Mouse (Mus musculus) ES-Bruce4 (cell line): ENCODE results near the gene S100pbp. TPM values are rescaled to one million over a fixed set of nuclear protein-coding genes. Genes with fewer than 3 reads are reported as not detected.

Source experiments
- H3K27ac ChIP-seq: 2 replicates; pipeline ENCODE4 v1.5.1; 2012; ENCODE audit warnings: low read length, inconsistent platforms; ENCODE audit not compliant: insufficient read depth
- H3K27me3 ChIP-seq: 2 replicates; pipeline ENCODE4 v1.6.1; 2012; ENCODE audit warnings: mild to moderate bottlenecking, low read length, inconsistent platforms; ENCODE audit not compliant: control insufficient read depth, poor library complexity, insufficient read depth, severe bottlenecking
- H3K36me3 ChIP-seq: 2 replicates; pipeline ENCODE4 v1.6.1; 2012; ENCODE audit warnings: inconsistent platforms, mild to moderate bottlenecking, low read length, moderate library complexity; ENCODE audit not compliant: control insufficient read depth, poor library complexity, insufficient read depth, severe bottlenecking
- H3K4me1 ChIP-seq: one replicate; pipeline ENCODE4 v1.8.1; 2011; ENCODE audit warnings: low read length; ENCODE audit not compliant: control insufficient read depth, insufficient read depth
- H3K4me3 ChIP-seq: 2 replicates; pipeline ENCODE4 v1.5.1; 2011; ENCODE audit warnings: low read depth, mild to moderate bottlenecking, low read length
- H3K9ac ChIP-seq: 2 replicates; pipeline ENCODE4 v1.6.1; 2012; ENCODE audit warnings: low read depth, mild to moderate bottlenecking, inconsistent platforms; ENCODE audit not compliant: poor library complexity, severe bottlenecking
- H3K9me3 ChIP-seq: replicated peaks from 2 replicates; pipeline ENCODE4 v1.6.1; 2012; ENCODE audit warnings: mild to moderate bottlenecking, low read length, inconsistent platforms; ENCODE audit not compliant: control insufficient read depth, poor library complexity, insufficient read depth, severe bottlenecking
- CTCF ChIP-seq: IDR thresholded peaks from one replicate; pipeline ENCODE4 v1.8.1; 2011; ENCODE audit warnings: low read depth, low read length
- EP300 ChIP-seq: IDR thresholded peaks from 2 replicates; pipeline ENCODE4 v1.6.1; 2011; ENCODE audit warnings: low read depth, low read length; ENCODE audit not compliant: insufficient read depth
- POLR2A ChIP-seq: IDR thresholded peaks from one replicate; pipeline ENCODE4 v1.8.1; 2011; ENCODE audit warnings: low read length; ENCODE audit not compliant: insufficient read depth
- polyA plus RNA-seq: library from polyadenylated mRNA; stranded (reverse); fragments of >200 nt; gene quantifications from 2 replicates; pipeline ENCODE4 v1.2.4, GENCODE M21; 2011; ENCODE audit warnings: low read depth; ENCODE audit not compliant: missing spikeins, insufficient read depth, insufficient read length

S100pbp gene
- polyA plus RNA-seq, 1 experiment: 83.5 TPM

DNA sequence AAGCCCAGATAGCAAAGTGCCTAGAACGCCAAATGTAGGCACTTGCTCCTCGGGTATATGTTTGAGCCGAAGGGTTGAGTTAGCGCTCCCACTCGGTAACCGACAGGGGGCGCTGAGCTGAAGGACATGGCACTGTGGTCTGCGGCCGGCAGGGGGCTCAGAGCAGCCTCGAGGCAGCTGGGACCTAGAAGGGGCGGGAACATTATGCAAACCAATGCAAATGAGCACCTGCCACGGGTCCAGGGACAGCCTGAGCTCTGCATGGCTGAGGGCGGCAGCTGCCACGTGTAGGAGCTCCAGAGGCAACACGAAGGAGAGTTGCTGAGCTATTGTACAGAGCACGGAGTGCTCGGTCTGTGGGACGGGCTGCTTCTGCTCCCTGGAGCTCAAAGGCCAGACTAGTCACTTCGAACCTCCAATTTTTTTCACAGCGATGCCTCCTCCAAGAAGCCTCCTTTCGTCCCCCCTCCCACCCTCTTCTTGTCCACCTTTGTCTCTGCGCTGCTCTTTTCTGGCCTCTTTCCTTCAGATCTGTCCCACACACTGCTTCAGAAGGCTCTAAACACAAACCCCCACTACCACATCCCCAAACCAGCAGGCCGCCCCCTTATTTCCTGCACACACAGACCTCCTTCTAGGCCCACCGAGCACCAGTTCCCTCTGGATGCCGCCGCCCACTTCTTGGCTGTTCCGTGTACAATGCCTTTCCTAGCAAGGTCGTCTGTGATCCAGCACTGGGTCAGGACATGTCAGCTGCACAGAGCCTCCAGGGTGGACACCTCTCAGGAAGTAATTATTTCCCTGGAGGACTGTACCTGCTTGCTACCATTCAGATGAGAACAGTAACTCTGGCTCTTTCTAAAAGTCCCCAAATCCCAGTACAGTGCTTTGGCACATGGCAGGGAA, 76.2 kb downstream of the S100pbp start:
- H3K4me3 ChIP-seq: no peak overlapping the region
- H3K27me3 ChIP-seq: no peaks in the 10 kb centered on the region
- no peak overlapping the region for H3K27ac ChIP-seq
- H3K9ac ChIP-seq: no peak overlapping the region
- TF ChIP-seq POLR2A (peak; percentile 23), EP300 (peak; percentile 64; the same call in 1 of the 2 replicates), CTCF (peak; percentile 100)
- no peaks in the 10 kb centered on the region for H3K9me3 ChIP-seq
- no peaks in the 10 kb centered on the region for H3K36me3 ChIP-seq
- peaks cover 2% of the 10 kb centered on the region for H3K4me1 ChIP-seq

- Histone ChIP-seq H3K36me3 (no peaks in the 10 kb centered on the region), H3K27ac (no peak overlapping the region), H3K9me3 (no peaks in the 10 kb centered on the region), H3K9ac (no peak overlapping the region), H3K27me3 (no peaks in the 10 kb centered on the region), H3K4me1 (peaks cover 2% of the 10 kb centered on the region), H3K4me3 (no peak overlapping the region)
- no peak for TF ChIP-seq POLR2A
- TF ChIP-seq CTCF: no peak
- no peak for TF ChIP-seq EP300
Observed at GRCm38 (mm10) chr4:129112231-129112630, 77.3 kb downstream of the S100pbp start.

GRCm38 (mm10) chr4:129111350-129111749, 78.2 kb downstream of the S100pbp start:
- peak; percentile 74 for TF ChIP-seq CTCF
- TF ChIP-seq POLR2A: no peak
- TF ChIP-seq EP300: no peak
- Histone ChIP-seq H3K9me3 (no peaks in the 10 kb centered on the region), H3K27me3 (no peaks in the 10 kb centered on the region), H3K27ac (no peak overlapping the region), H3K9ac (no peak overlapping the region), H3K4me3 (no peak overlapping the region), H3K4me1 (peaks cover 4% of the 10 kb centered on the region), H3K36me3 (no peaks in the 10 kb centered on the region)

DNA sequence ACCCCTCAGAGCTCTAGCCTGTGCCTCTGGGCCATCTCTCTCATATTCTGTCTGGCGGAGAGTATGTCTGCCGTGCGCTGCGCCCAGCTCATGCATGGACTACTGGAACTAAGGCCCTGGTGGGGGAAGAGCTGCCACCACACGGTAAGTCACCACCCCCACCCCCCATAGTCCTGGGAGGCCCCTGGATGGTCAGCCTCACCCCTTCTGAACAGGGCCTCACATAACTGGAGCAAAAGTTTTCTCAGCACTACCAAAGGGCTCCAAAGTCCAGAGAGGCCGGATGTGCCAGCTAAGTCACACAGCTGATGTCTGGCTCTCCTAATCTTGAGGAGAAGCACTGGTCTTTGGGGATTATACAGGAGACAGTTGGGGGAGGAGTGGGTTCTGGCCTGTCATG, 78.7 kb downstream of the S100pbp start:
- Histone ChIP-seq H3K4me3 (no peak overlapping the region), H3K36me3 (no peaks in the 10 kb centered on the region), H3K9me3 (no peaks in the 10 kb centered on the region), H3K27me3 (no peaks in the 10 kb centered on the region), H3K27ac (no peak overlapping the region), H3K4me1 (peaks cover 4% of the 10 kb centered on the region), H3K9ac (no peak overlapping the region)
- TF ChIP-seq CTCF (no peak), EP300 (no peak), POLR2A (no peak)

GRCm38 (mm10) chr4:129108624-129109023, 80.9 kb downstream of the S100pbp start:
- no peaks in the 10 kb centered on the region for H3K9me3 ChIP-seq
- H3K4me1 ChIP-seq: peaks cover 2% of the 10 kb centered on the region
- TF ChIP-seq CTCF: no peak
- TF ChIP-seq EP300: no peak
- no peak for TF ChIP-seq POLR2A
- no peak overlapping the region for H3K4me3 ChIP-seq
- H3K27me3 ChIP-seq: no peaks in the 10 kb centered on the region
- no peak overlapping the region for H3K27ac ChIP-seq
- H3K9ac ChIP-seq: no peak overlapping the region
- H3K36me3 ChIP-seq: no peaks in the 10 kb centered on the region

DNA sequence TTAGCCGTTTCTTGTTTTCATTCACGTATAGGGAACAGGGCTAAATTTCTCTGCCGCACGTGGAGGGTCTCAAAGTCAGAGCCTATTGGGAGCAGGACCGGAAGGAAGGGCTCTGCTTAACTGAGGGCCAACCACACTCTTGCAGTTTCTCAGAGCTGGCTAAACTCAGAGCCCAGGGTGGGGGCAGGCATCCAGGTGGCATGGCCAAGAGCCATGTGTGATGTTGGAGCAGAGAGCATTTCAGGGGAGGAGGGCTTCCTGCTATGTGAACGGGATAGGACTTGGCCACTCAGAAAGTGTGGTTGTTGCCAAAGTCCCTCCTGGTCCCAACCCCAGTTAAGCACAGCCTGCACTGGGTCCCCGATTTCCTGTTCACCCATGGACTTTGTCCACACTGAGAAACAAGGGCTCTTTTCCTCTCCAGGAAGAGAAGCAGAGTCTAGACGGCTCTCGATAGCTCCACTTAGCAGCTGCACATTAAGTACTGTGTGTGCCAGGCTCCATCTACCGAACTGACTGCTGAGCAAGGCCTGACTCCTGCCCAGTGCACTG, 82.1 kb downstream of the S100pbp start:
- no peak overlapping the region for H3K4me3 ChIP-seq
- H3K4me1 ChIP-seq: peaks cover 2% of the 10 kb centered on the region
- H3K27ac ChIP-seq: no peak overlapping the region
- no peaks in the 10 kb centered on the region for H3K27me3 ChIP-seq
- no peaks in the 10 kb centered on the region for H3K36me3 ChIP-seq
- H3K9ac ChIP-seq: no peak overlapping the region
- H3K9me3 ChIP-seq: no peaks in the 10 kb centered on the region
- no peak for TF ChIP-seq POLR2A
